Mouse (Mus musculus): ENCODE measurements around the gene Cyp4x1. TPM values are rescaled to one million over a fixed set of nuclear protein-coding genes. Genes with fewer than 3 reads are reported as not detected.
A peak's percentile ranks its signal among the peaks of the same experiment; 100 is the strongest.

Cyp4x1 gene
- polyA plus RNA-seq, 1 experiment from 2014 or later, result 0.54 TPM

GRCm38 (mm10) chr4:115057674-115058316, 76.3 kb downstream of the Cyp4x1 start:
- Histone ChIP-seq H3K9me3 (ENCODE audit: control insufficient read depth, low read depth, low read length) (no peaks in the 10 kb centered on the region), H3K4me3 (ENCODE audit: low read depth, low read length) (peak overlapping the region; percentile 34; the same call in 1 of the 2 replicates), H3K27me3 (ENCODE audit: control insufficient read depth, insufficient read depth, low read length) (peaks cover 63% of the 10 kb centered on the region), H3K4me2 (replicated peaks; ENCODE audit: low read depth, low read length) (no peak overlapping the region), H3K27ac (ENCODE audit: low read length) (peak overlapping the region; percentile 44; the same call in 1 of the 2 replicates), H3K36me3 (ENCODE audit: control insufficient read depth, insufficient read depth, low read length) (no peaks in the 10 kb centered on the region), H3K9ac (replicated peaks; ENCODE audit: low read depth, low read length) (no peak overlapping the region), H3K4me1 (ENCODE audit: control insufficient read depth, insufficient read depth, low read length) (peaks cover 12% of the 10 kb centered on the region)
- no peak for ATAC-seq (ENCODE audit: insufficient number of reproducible peaks, insufficient read depth, low FRiP score, low read depth)
- 1% methylated on average over 33 of the region's 33 CpGs for WGBS

- WGBS, result under 1% methylated on average over 48 of the region's 48 CpGs
- peaks cover 61% of the 10 kb centered on the region for H3K27me3 ChIP-seq (ENCODE audit: control insufficient read depth, insufficient read depth, low read length)
- H3K27ac ChIP-seq (ENCODE audit: low read length), result peak overlapping the region; percentile 44; the same call in 1 of the 2 replicates
- no peaks in the 10 kb centered on the region for H3K9me3 ChIP-seq (ENCODE audit: control insufficient read depth, low read depth, low read length)
- peak overlapping the region; percentile 54 for H3K4me2 ChIP-seq (replicated peaks; ENCODE audit: low read depth, low read length)
- ATAC-seq (ENCODE audit: insufficient number of reproducible peaks, insufficient read depth, low FRiP score, low read depth), result peak; percentile 31; the same call in 1 of the 2 replicates
- H3K9ac ChIP-seq (replicated peaks; ENCODE audit: low read depth, low read length), result no peak overlapping the region
- peaks cover 13% of the 10 kb centered on the region for H3K4me1 ChIP-seq (ENCODE audit: control insufficient read depth, insufficient read depth, low read length)
- H3K4me3 ChIP-seq (ENCODE audit: low read depth, low read length), result peak overlapping the region; percentile 34
- no peaks in the 10 kb centered on the region for H3K36me3 ChIP-seq (ENCODE audit: control insufficient read depth, insufficient read depth, low read length)
Observed at GRCm38 (mm10) chr4:115056921-115057673, 77.0 kb downstream of the Cyp4x1 start.

GRCm38 (mm10) chr4:115056371-115056920, 77.6 kb downstream of the Cyp4x1 start, which contains the start of gene Tal1:
Gene Tal1 (plus strand): TSS chr4:115056426.
- H3K4me3 ChIP-seq (ENCODE audit: low read depth, low read length), result peak within 1 kb of the TSS; percentile 34
- WGBS, result under 1% methylated on average over 58 of the region's 60 CpGs
- H3K4me2 ChIP-seq (replicated peaks; ENCODE audit: low read depth, low read length), result peak within 1 kb of the TSS; percentile 54
- peak; percentile 56; the same call in 1 of the 2 replicates for ATAC-seq (ENCODE audit: insufficient number of reproducible peaks, insufficient read depth, low FRiP score, low read depth)
- H3K9ac ChIP-seq (replicated peaks; ENCODE audit: low read depth, low read length), result no peak within 1 kb of the TSS
- no peaks in the 10 kb centered on the region for H3K9me3 ChIP-seq (ENCODE audit: control insufficient read depth, low read depth, low read length)
- peak within 1 kb of the TSS; percentile 44; the same call in 1 of the 2 replicates for H3K27ac ChIP-seq (ENCODE audit: low read length)
- no peaks in the 10 kb centered on the region for H3K36me3 ChIP-seq (ENCODE audit: control insufficient read depth, insufficient read depth, low read length)
- H3K27me3 ChIP-seq (ENCODE audit: control insufficient read depth, insufficient read depth, low read length), result peaks cover 62% of the 10 kb centered on the region
- H3K4me1 ChIP-seq (ENCODE audit: control insufficient read depth, insufficient read depth, low read length), result peaks cover 13% of the 10 kb centered on the region

Other genes starting within 250 kb of the Cyp4x1 start
- gene Foxd2, start 225.4 kb downstream of the Cyp4x1 start, polyA plus RNA-seq (2014; fragmentation: Nextera tagmentation; extraction: Ambion mirVana), result not detected in 2 replicates
- not detected in 2 replicates for gene Foxe3, start 208.3 kb downstream of the Cyp4x1 start, polyA plus RNA-seq (2014; fragmentation: Nextera tagmentation; extraction: Ambion mirVana)
- 95.6 and 108 TPM in 2 replicates for gene Cmpk1, start 147.0 kb downstream of the Cyp4x1 start, polyA plus RNA-seq (2014; fragmentation: Nextera tagmentation; extraction: Ambion mirVana)
- gene Stil, start 134.1 kb downstream of the Cyp4x1 start, polyA plus RNA-seq (2014; fragmentation: Nextera tagmentation; extraction: Ambion mirVana), result 16.2 and 21.9 TPM in 2 replicates
- 0.55 and 0.97 TPM in 2 replicates for gene Tal1, start 77.9 kb downstream of the Cyp4x1 start, polyA plus RNA-seq (2014; fragmentation: Nextera tagmentation; extraction: Ambion mirVana)
- 42.3 and 43.8 TPM in 2 replicates for gene Pdzk1ip1, start 45.6 kb downstream of the Cyp4x1 start, polyA plus RNA-seq (2014; fragmentation: Nextera tagmentation; extraction: Ambion mirVana)
- not detected in 2 replicates for gene Cyp4a29, start 107.8 kb upstream of the Cyp4x1 start, polyA plus RNA-seq (2014; fragmentation: Nextera tagmentation; extraction: Ambion mirVana)
- gene Cyp4a12a, start 164.8 kb upstream of the Cyp4x1 start, polyA plus RNA-seq (2014; fragmentation: Nextera tagmentation; extraction: Ambion mirVana), result not detected in 2 replicates